Mouse (Mus musculus) lung, postnatal 4 days (tissue): Measurements from ENCODE around the gene Arhgap11a.

Source experiments
- DNase-seq, 2 experiments: peaks; one replicate each; pipeline ENCODE4 v3.0.0; 2021

The Arhgap11a gene

DNA sequence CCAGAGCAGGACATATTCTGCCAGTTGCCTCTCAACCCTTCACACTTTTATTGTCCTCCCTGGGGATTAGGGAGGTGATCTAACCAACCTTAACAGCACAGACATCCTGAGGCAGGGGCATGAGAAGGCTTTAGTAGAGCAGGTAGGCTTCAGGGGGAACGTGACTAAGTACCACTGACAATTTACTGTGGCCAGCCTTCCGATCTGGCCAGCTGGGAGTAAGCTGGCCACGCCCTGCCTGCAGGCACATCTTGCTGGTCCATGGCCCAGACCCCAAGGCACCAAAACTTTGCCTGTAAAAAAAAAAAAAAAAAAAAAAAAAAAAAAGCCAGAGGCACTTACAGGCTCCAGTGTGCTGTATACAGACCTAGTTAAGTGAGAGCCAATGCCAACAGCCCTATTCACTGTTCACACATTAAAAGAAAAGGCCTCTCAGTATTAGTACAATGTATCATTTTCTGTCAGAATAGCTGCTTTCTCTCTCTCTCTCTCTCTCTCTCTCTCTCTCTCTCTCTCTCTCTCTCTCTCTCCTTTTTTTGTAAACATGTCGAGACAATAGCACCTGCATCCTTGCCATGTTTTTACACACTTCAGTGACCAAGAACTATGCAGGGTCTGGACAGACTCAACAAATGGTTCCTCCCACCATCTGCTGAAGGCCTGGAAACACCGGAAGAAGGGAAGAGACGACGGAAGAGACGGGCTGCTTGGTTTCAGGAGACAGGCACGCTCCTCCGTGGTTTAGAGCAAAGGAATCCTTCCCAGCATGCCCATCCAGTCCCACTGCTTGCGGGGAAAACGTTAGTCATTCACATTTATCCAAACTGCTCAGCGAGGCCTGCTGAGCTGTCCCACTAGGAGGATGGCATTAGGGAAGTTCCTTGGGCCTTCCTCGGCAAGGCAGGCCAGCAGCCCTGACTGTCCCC is 30.5 kb downstream of the Arhgap11a start:
- DNase-seq, result no peak

DNA sequence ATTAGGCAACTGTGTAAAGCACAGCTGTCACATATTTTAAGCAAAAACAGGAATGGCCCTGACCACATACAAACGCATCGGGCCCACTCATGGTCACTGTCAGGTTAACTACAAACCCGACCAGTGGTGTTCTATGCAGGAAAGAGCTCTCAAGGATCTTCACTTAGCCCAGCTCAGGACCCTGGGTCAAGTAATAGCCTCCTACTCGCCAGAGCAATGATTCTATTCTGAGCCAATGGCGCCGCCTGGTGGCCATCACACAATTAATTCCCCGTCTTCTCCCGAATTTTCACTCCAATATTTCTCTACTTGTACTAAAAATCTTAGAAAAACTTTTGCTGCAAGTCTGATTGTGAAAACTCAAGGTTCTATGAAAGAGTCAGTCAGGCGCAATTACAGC is 40.8 kb downstream of the Arhgap11a start:
- peak; percentile 50 to 64 for DNase-seq

DNA sequence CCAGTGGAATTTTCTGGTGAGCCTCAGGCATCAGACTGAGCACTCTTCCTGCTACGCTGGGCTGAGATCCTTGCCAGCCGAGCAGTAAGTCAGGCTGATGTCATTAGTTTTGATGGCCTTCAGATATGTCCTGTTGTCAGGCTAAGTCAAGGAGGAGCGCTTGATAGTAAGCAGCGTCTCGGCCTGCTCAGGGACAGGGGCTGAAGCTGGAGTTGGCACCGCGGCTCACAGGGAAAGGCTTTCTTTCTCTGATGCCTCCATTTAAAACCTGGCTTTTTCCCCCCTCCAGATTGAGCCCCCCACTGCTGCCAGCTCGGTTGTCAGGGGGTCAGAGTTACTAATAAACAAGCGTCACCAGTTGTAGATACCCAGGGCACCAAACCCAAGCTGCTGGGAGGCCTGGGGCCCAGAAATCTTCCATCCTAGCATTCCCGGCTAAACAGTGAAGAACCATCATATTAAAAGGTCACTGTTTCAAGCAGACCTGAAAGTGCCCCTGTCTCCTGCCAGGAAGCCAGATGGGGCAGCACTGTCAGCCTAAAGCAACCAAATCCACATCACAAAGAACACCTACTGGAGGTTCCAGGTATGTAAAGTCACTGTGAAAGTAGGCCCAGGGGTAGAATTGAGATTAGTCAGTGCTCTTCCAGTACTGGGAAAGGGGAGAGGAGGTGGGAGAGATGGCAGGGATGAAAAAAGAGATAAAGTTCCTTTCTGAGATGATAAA is 41.4 kb downstream of the Arhgap11a start:
- DNase-seq, result no peak

DNA sequence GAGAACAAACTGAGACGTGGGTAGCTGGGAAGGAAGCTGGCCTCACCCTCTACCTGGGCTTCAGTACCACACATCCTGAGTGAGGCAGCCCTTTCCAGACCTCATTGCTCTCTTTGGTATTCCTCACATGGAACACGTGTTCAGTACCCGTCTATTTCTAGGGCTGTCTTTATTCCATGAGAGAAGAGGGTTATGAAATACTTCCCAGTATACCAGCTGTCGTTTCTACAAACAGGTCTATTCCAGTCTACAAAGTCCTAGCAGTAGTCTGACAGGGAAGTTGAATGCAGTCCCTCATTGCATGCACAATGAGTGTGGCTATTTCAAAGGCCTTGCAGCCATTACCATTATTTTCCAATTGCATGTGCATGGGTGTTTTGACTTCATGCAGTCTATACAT is 42.7 kb downstream of the Arhgap11a start:
- DNase-seq, result no peak

DNA sequence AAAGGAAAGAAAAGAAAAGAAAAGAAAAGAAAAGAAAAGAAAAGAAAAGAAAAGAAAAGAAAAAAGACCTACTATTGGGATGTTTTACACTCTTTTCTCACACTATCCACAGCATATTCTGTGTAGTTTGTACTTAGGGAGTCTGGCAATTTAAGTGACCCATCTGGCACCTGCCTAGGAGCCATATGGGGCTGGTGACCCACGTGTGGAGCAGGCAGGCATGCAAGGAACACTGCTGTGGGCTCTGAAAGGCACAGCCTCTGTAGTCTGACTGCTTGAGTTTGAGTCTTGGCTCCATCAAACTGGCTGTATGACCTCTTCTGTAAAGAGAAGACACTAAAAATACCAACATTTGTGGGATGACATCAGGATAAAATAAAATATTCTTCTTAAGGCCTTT is 44.7 kb downstream of the Arhgap11a start:
- DNase-seq, result no peak

DNA sequence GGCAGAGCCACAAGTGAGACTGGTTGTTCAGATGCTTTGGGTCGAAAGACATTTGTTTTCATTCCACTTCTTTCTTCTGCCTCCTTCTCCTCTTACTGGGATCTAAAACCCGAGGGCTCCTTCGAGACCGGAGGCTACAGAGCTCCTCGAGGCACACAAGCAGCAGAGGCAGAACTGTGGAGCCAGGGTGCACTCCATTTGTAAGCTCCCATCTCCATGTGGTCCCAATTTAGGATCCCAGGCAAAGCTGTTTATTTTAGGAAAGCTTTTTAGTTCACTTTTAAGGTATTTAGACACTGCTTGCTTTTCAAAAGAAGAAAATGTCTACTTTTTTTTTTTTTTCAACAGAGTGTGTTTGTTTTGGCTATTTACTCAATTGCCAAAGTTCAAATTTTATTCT is 47.6 kb downstream of the Arhgap11a start:
- DNase-seq, result no peak

DNA sequence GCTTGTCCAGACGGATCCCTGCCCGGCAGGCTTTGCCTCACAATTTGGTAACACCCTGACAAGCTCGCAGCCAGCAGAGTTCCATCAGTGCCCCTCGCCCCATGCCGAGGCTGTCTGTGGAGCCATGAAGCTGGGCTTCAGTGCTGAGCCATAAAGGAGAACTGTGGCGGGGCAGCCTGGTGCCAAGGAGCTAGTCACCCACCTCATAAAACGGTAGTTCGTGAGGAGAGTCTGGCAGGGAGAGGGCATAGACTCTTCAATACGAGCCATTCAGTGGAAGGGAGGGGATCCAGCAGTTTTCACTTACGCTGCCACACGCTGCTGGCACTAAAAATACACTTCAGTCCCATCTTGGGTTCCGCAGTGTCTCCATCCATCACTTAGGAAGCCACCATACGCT is 49.9 kb downstream of the Arhgap11a start:
- DNase-seq, result no peak

DNA sequence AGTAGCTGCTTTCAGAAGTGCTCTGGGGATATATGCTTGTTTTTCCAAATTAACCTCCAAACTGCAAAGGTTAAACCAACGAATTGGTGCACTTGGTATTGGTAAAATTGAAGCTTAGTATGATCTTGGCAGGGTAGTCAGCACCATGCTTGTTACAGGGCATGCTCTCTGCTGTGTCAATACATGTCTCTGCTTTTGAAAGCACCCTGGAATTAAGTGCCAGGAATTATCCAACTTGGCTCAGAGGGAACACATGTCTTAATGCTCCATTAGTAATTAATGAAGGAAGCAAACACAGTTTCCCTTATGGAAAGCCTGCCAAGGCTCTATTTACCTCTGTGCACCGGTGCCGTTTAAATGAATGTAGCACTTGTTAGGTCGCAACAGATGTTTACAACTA is 53.3 kb downstream of the Arhgap11a start:
- no peak for DNase-seq

DNA sequence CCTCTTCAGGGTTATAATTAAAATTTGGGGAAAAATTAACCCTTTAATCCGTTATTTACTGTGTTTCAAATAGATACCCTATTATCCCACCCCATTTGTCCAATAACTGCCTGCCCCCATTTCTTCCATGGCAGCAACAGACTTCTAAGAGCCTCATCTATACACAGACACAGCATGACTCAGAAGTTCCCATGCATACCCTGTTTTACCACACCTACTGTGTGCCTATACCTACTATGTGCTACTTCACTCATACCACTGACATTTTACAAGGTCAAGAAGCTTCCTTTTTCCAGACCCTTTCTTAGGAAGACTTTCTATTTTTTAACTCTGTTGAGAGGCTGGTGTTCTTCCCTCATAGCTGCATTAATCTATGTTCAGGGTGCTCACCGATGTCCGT is 54.9 kb downstream of the Arhgap11a start:
- DNase-seq, result no peak

DNA sequence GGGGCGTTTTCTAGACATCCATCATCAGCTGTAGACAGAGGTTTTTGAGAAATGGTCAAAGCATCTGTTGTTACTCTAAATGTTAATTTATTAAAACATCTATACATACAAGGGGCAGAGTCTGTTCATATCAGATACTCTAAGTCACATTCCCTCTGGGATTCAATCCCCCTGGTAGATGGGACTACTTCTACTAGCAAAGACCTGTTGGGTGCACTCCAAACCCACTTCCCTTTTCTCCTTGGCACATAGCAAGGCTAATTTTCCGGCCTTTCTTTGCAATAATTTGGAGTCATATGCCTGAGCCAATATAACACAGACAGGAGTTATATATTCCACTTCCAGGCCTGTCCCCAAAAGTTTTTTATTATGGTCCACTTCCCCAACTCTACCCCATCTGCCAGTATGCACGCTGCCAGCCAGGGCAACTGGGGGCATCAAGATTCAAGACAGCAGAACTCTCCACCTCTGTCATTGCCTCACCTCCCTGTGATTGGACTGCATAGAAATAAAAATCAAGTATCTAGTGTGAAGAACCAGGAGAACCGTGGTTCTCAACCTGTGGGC is 59.6 kb downstream of the Arhgap11a start:
- no peak for DNase-seq

DNA sequence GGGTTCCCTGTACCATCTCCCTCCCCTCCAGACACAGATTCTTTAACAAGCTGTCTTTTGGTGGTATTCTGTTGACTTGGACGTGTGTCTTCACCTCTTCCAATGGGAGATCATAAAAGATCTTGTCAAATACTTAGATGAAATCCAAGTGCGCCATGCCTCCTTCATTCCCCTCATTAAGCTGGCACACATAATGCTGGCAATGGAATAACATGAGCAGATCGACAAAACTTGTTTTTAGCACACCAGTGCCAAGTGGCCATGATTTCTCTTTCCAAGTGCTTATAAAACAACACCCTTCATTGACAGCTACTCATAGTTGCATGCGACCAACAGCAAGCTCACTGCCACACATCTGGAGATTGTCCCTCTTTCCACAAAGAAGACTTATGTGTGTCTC is 60.6 kb downstream of the Arhgap11a start:
- no peak for DNase-seq

DNA sequence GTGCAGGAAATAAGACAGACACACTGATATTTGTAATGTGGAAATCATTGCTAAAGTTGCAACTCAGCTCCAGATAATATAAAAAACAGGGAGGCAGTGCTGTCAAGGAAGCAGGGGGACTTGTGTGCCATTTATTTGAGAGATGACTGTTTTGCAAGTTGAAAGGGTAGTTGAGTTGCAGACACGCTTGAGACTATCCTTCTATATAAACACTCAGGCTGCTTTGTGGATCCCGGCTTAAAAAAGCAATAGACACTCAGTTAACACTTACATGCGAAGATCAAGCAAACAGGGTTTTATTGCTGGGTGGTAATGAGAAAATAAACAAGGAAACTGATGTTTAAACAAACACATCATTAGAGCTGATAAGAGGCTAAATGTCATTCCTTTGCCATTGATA is 63.6 kb downstream of the Arhgap11a start:
- DNase-seq, result no peak

DNA sequence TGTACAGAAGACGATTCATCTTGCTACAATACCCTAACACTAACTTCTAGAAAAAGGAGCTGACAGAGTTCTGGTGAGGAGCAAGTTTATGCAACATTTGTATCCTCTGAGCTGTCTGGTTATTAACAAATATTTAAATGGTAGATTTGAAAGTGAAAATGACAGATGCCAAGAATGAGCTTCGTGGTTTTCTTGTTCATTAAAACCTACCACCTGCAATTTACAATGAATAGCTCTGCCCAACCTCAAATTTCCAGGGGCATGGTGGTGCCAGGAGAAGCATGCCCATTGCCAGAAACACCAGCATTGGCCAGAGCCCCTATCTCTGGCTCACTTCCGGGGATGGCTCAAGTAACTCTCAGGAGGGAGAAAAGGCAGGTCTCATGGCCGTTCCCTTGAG is 66.9 kb downstream of the Arhgap11a start:
- DNase-seq, result no peak
